Mouse (Mus musculus) E14TG2a.4 (cell line): ENCODE results near the gene Ttc30a1.
"Not testable (repeated sequence)": the region's sequence is repeated elsewhere in the genome, so short reads cannot be mapped to it uniquely, and the experiment has no call there.

ENCODE experiments used
- CTCF ChIP-seq: conservative IDR thresholded peaks from 2 replicates; pipeline ENCODE4 v1.5.1; 2014; ENCODE audit warnings: low read length
- NANOG ChIP-seq: IDR thresholded peaks from 2 replicates; pipeline ENCODE4 v1.6.1; 2014; ENCODE audit warnings: borderline replicate concordance, low read length, mixed read lengths
- POU5F1 ChIP-seq: IDR thresholded peaks from 2 replicates; pipeline ENCODE4 v1.6.1; 2014; ENCODE audit warnings: low read length, borderline replicate concordance

DNA sequence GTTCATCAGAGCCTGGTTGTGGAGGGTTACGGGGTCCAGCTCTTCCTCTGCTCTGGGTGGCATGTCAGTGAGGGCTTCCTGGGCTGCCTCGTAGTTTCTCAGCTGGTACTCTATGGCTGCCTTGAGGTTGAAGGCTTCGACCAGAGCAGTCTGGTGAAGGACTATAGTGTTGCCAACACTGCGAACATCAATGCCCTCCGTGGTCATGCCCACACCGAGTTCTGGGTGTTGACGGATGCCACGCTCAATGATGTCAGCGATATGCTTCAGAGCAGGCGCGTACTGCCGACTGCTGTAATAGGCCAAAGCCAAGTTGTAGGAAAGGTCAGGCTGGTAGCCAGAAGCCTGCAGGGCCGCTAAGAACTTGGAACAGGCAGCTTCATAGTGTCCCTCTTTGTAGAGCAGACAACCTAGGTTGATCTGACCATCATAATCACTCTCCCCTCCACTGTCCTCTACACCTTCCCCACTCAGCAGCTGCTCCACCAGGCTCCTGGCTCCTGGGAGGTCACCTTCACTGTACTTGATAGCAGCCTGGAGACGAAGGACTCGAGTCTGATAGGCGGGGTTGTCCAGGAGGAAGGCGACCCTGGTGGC, 44.1 kb downstream of the Ttc30a1 start:
- TF ChIP-seq CTCF, NANOG, POU5F1: not testable (repeated sequence)
